Comparison of ENCODE assay signal across 8 mouse cellular contexts in genomic region chr14:52195691-52196090, GRCm38 (mm10). TPM values are rescaled to one million over a fixed set of nuclear protein-coding genes. Genes with fewer than 3 reads are reported as not detected.
DNase-seq lines count a peak whose midpoint lies in the region; ATAC-seq and TF ChIP-seq lines count a peak whose summit lies in the region.

No protein-coding gene starts in this region.

- ATAC-seq in embryonic facial prominence, embryonic 11.5 days (replicated peaks; ENCODE audit: insufficient number of reproducible peaks, low FRiP score, low TSS enrichment, low read depth) = no peak
- no peak for ATAC-seq in midbrain, embryonic 11.5 days (ENCODE audit: low FRiP score)

- peak in 1 of 2 experiments; percentile 26 for DNase-seq in heart, adult 2 months
- no peak for DNase-seq in heart, adult 11 months
- DNase-seq in ZHBTc4 (ENCODE audit: low read depth, low spot score) = peak; percentile 81
- peak; percentile 76 for DNase-seq in embryonic facial prominence, embryonic 11.5 days (ENCODE audit: low spot score)
- peak; percentile 57 for DNase-seq in hindbrain, embryonic 10.5 days (ENCODE audit: low spot score)
- peak; percentile 68 for DNase-seq in limb, embryonic 10.5 days (ENCODE audit: low spot score)
- DNase-seq in midbrain, embryonic 11.5 days (ENCODE audit: low spot score, missing footprints) = peak; percentile 93
- peak; percentile 55 for DNase-seq in thymus, adult 2 months

- TF ChIP-seq CTCF in heart, adult 2 months (IDR thresholded peaks at IDR 0.05) = peak; percentile 76
- TF ChIP-seq CTCF in thymus, adult 2 months (IDR thresholded peaks at IDR 0.05; ENCODE audit: borderline replicate concordance, control insufficient read depth, extremely low read depth, insufficient read depth, low read length, poor library complexity) = no peak

- no peaks in the 10 kb centered on the region for H3K27me3 ChIP-seq in heart, adult 2 months (ENCODE audit: control insufficient read depth, insufficient read depth, low read length)
- no peaks in the 10 kb centered on the region for H3K27me3 ChIP-seq in embryonic facial prominence, embryonic 11.5 days (ENCODE audit: control insufficient read depth, insufficient read depth, low read length)
- no peaks in the 10 kb centered on the region for H3K27me3 ChIP-seq in hindbrain, embryonic 10.5 days (ENCODE audit: insufficient read depth, poor library complexity, severe bottlenecking)
- no peaks in the 10 kb centered on the region for H3K27me3 ChIP-seq in limb, embryonic 10.5 days (ENCODE audit: low read depth, poor library complexity, severe bottlenecking)
- H3K27me3 ChIP-seq in midbrain, embryonic 11.5 days (ENCODE audit: control insufficient read depth, insufficient read depth, low read length) = no peaks in the 10 kb centered on the region
- H3K27me3 ChIP-seq in thymus, adult 2 months (ENCODE audit: control insufficient read depth, insufficient read depth, low read length) = no peaks in the 10 kb centered on the region

- no peak overlapping the region for H3K27ac ChIP-seq in heart, adult 2 months
- no peak overlapping the region for H3K27ac ChIP-seq in embryonic facial prominence, embryonic 11.5 days (replicated peaks; ENCODE audit: low read depth, low read length)
- no peak overlapping the region for H3K27ac ChIP-seq in hindbrain, embryonic 10.5 days
- 0 out of 2 replicates have a peak overlapping the region, but pooled peaks have one; percentile 99 for H3K27ac ChIP-seq in limb, embryonic 10.5 days
- no peak overlapping the region for H3K27ac ChIP-seq in midbrain, embryonic 11.5 days (ENCODE audit: low read depth, low read length)
- H3K27ac ChIP-seq in thymus, adult 2 months (ENCODE audit: control insufficient read depth, insufficient read depth, low read length) = no peak overlapping the region

- intact Hi-C loops in heart, adult 2 months (cut with DNase I) = loop anchor here (5.0 to 10.0 kb wide), 6 partner anchors 47 to 291 kb away; partner anchors contain the start of genes Chd8 and Hnrnpc

- no peak for TF ChIP-seq EP300 in heart, adult 2 months (IDR thresholded peaks at IDR 0.05; ENCODE audit: insufficient read depth, low read depth, low read length)

- no peaks in the 10 kb centered on the region; the same call in 1 of the 2 replicates for H3K79me2 ChIP-seq in heart, adult 2 months (replicated peaks; ENCODE audit: control insufficient read depth, insufficient read depth, low read length)

- no peak overlapping the region for H3K9ac ChIP-seq in heart, adult 2 months (ENCODE audit: low read depth, low read length)
- no peak overlapping the region for H3K9ac ChIP-seq in embryonic facial prominence, embryonic 11.5 days (replicated peaks; ENCODE audit: low read length)
- H3K9ac ChIP-seq in midbrain, embryonic 11.5 days (ENCODE audit: low read length) = peak overlapping the region; percentile 97; the same call in 1 of the 2 replicates

- WGBS in heart, adult 2 months = 19% methylated on average over 3 of the region's 3 CpGs
- WGBS in embryonic facial prominence, embryonic 11.5 days = 13% methylated on average over 3 of the region's 3 CpGs
- WGBS in hindbrain, embryonic 10.5 days = 15% methylated on average over 3 of the region's 3 CpGs
- WGBS in limb, embryonic 10.5 days = 10% methylated on average over 3 of the region's 3 CpGs
- WGBS in midbrain, embryonic 11.5 days = 17% methylated on average over 3 of the region's 3 CpGs
- WGBS in thymus, adult 2 months = 24% methylated on average over 3 of the region's 3 CpGs

- H3K36me3 ChIP-seq in heart, adult 2 months (ENCODE audit: control insufficient read depth, insufficient read depth, low read length) = no peaks in the 10 kb centered on the region; the same call in 1 of the 2 replicates
- H3K36me3 ChIP-seq in embryonic facial prominence, embryonic 11.5 days (replicated peaks; ENCODE audit: control insufficient read depth, insufficient read depth, low read depth, low read length) = no peaks in the 10 kb centered on the region; the same call in 1 of the 2 replicates
- peaks cover 61% of the 10 kb centered on the region for H3K36me3 ChIP-seq in hindbrain, embryonic 10.5 days
- peaks cover 53% of the 10 kb centered on the region for H3K36me3 ChIP-seq in limb, embryonic 10.5 days
- peaks cover 12% of the 10 kb centered on the region for H3K36me3 ChIP-seq in midbrain, embryonic 11.5 days (ENCODE audit: control insufficient read depth, insufficient read depth, low read length)
- H3K36me3 ChIP-seq in thymus, adult 2 months (ENCODE audit: control insufficient read depth, insufficient read depth, low read length) = peaks cover 13% of the 10 kb centered on the region

- peaks cover 1% of the 10 kb centered on the region; the same call in 1 of the 2 replicates for H3K4me1 ChIP-seq in heart, adult 2 months (ENCODE audit: control insufficient read depth, insufficient read depth, low read length)
- H3K4me1 ChIP-seq in embryonic facial prominence, embryonic 11.5 days (ENCODE audit: control insufficient read depth, insufficient read depth, low read length) = no peaks in the 10 kb centered on the region
- H3K4me1 ChIP-seq in hindbrain, embryonic 10.5 days (replicated peaks) = peaks cover 27% of the 10 kb centered on the region
- H3K4me1 ChIP-seq in limb, embryonic 10.5 days = peaks cover 22% of the 10 kb centered on the region
- peaks cover 15% of the 10 kb centered on the region; the same call in 1 of the 2 replicates for H3K4me1 ChIP-seq in midbrain, embryonic 11.5 days (ENCODE audit: control insufficient read depth, insufficient read depth, low read length)
- 0 out of 2 replicates have a peak, but pooled peaks cover 2% of the 10 kb centered on the region for H3K4me1 ChIP-seq in thymus, adult 2 months (replicated peaks; ENCODE audit: control insufficient read depth, insufficient read depth, low read length)

- H3K4me3 ChIP-seq in heart, adult 2 months = peak overlapping the region; percentile 99
- H3K4me3 ChIP-seq in embryonic facial prominence, embryonic 11.5 days (ENCODE audit: low read depth, low read length) = peak overlapping the region; percentile 99
- H3K4me3 ChIP-seq in hindbrain, embryonic 10.5 days = peak overlapping the region; percentile 93
- peak overlapping the region; percentile 100 for H3K4me3 ChIP-seq in limb, embryonic 10.5 days
- peak overlapping the region; percentile 78 for H3K4me3 ChIP-seq in midbrain, embryonic 11.5 days (ENCODE audit: low read depth, low read length)
- no peak overlapping the region for H3K4me3 ChIP-seq in thymus, adult 2 months (ENCODE audit: control insufficient read depth, insufficient read depth, low read length)

- no peak for TF ChIP-seq POLR2A in heart, adult 2 months (IDR thresholded peaks at IDR 0.05; ENCODE audit: insufficient read depth, low read depth, low read length)
- TF ChIP-seq POLR2A in thymus, adult 2 months (IDR thresholded peaks at IDR 0.05; ENCODE audit: control insufficient read depth, extremely low read depth, insufficient read depth, low read length, poor library complexity) = no peak

- peak overlapping the region; percentile 71 for H3K4me2 ChIP-seq in embryonic facial prominence, embryonic 11.5 days (ENCODE audit: low read depth, low read length)
- peak overlapping the region; percentile 70 for H3K4me2 ChIP-seq in midbrain, embryonic 11.5 days

- no peaks in the 10 kb centered on the region for H3K9me3 ChIP-seq in embryonic facial prominence, embryonic 11.5 days (replicated peaks; ENCODE audit: control insufficient read depth, low read length)
- no peaks in the 10 kb centered on the region for H3K9me3 ChIP-seq in hindbrain, embryonic 10.5 days
- H3K9me3 ChIP-seq in limb, embryonic 10.5 days (replicated peaks) = no peaks in the 10 kb centered on the region
- H3K9me3 ChIP-seq in midbrain, embryonic 11.5 days (ENCODE audit: control insufficient read depth, low read length) = no peaks in the 10 kb centered on the region

RNA-seq across cellular contexts. Expression of gene Supt16, which starts 1.5 kb away (rescaled TPM):
- total RNA-seq in heart, adult 2 months (2021) = 10 to 100 TPM; 23.9 to 24.7 TPM
- 5.3 and 8.8 TPM in 2 replicates for polyA plus RNA-seq in heart, adult 2 months (2012; rRNA removed)
- polyA plus RNA-seq in embryonic facial prominence, embryonic 11.5 days (2014; fragmentation: Nextera tagmentation; extraction: Ambion mirVana) = 83.8 and 91.2 TPM in 2 replicates
- polyA plus RNA-seq in hindbrain, embryonic 10.5 days (2016; fragmentation: Nextera tagmentation; extraction: Ambion mirVana) = 60.2 and 82.3 TPM in 2 replicates
- 78.5 and 84.5 TPM in 2 replicates for polyA plus RNA-seq in limb, embryonic 10.5 days (2016; fragmentation: Nextera tagmentation; extraction: Ambion mirVana)
- 81.5 and 86.7 TPM in 2 replicates for polyA plus RNA-seq in midbrain, embryonic 11.5 days (2014; fragmentation: Nextera tagmentation; extraction: Ambion mirVana)
- 19.1 and 22.8 TPM in 2 replicates for polyA plus RNA-seq in thymus, adult 2 months (2012; rRNA removed)
